Mouse (Mus musculus): ENCODE measurements around the gene Zfp811. TPM values are rescaled to one million over a fixed set of nuclear protein-coding genes. Genes with fewer than 3 reads are reported as not detected.

The Zfp811 gene
- polyA plus RNA-seq, 2 experiments = 2.8 to 3.7 TPM

DNA sequence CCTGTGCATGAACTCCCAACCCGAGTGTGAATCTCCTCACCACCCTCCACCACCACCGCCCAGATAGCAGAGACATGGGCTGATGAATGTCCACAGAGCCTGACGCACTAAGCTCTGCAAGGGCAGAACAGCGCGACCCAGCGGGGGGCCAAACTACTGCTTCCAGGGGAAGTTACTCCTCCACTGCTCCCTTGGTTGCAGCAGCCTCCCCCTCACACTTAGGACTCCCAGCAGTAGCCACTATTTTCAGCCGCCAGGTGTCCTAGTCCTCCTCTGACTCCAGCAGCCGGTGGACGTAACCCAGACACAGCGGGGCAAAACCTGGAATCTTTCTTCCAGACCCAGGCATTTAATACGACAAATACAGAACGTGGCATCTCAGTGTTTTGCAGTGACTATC lies 56.1 kb downstream of the Zfp811 start:
- no peaks in the 10 kb centered on the region for H3K9me3 ChIP-seq (ENCODE audit: control insufficient read depth, low read length)
- H3K36me3 ChIP-seq (ENCODE audit: control insufficient read depth, insufficient read depth, low read length) = no peaks in the 10 kb centered on the region
- no peak for DNase-seq (ENCODE audit: low spot score)

DNA sequence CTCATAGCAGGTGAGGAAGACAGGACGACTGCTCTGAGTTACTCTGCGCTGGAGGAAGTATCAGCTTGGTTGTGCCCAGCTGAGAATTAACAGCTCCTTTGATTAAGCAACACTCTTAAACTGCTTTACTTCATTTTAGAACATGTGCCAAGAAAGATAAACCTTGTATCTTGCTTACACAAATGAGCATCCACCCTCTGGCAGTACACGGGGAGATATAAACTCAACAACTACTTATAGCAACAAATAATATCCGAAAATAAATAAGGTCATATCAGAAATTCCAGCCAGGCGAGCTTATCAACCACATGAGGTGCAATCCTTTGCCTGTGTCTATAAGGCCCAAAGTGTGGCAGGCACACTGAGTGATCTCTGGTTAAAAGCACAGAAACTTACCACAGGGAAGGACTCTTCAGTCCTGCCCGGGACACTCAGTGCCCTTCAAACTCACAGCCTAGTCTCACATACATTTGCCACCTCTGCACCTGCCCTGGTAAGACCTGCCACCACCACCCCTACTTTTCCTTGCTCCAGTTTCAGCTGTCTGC lies 56.8 kb downstream of the Zfp811 start:
- Histone ChIP-seq H3K36me3 (ENCODE audit: control insufficient read depth, insufficient read depth, low read length) (no peaks in the 10 kb centered on the region), H3K9me3 (ENCODE audit: control insufficient read depth, low read length) (no peaks in the 10 kb centered on the region), H3K9ac (ENCODE audit: low read depth, low read length, severe bottlenecking) (no peak overlapping the region), H3K4me3 (replicated peaks; ENCODE audit: low read length) (no peak overlapping the region), H3K27me3 (ENCODE audit: control insufficient read depth, insufficient read depth, low read length) (no peaks in the 10 kb centered on the region), H3K4me1 (ENCODE audit: control insufficient read depth, insufficient read depth, low read length) (no peaks in the 10 kb centered on the region), H3K4me2 (replicated peaks; ENCODE audit: low read depth, low read length, severe bottlenecking) (no peak overlapping the region), H3K27ac (replicated peaks; ENCODE audit: low read depth, low read length) (no peak overlapping the region)
- ATAC-seq (ENCODE audit: low FRiP score, low read depth) (no peak), DNase-seq (ENCODE audit: low spot score) (no peak)
- WGBS = 77% methylated on average over 6 of the region's 6 CpGs
- no peak for TF ChIP-seq POLR2A (IDR thresholded peaks at IDR 0.05; ENCODE audit: borderline replicate concordance, extremely low read depth, insufficient read depth, insufficient read length)

More for the DNA sequence above, 56.1 kb downstream of the Zfp811 start:
- no peaks in the 10 kb centered on the region for H3K4me1 ChIP-seq (ENCODE audit: control insufficient read depth, insufficient read depth, low read length)
- no peaks in the 10 kb centered on the region for H3K27me3 ChIP-seq (ENCODE audit: control insufficient read depth, insufficient read depth, low read length)
- H3K4me2 ChIP-seq (replicated peaks; ENCODE audit: low read depth, low read length, severe bottlenecking) = no peak overlapping the region
- no peak for ATAC-seq (ENCODE audit: low FRiP score, low read depth)
- WGBS = 11% methylated on average over 12 of the region's 12 CpGs
- no peak overlapping the region for H3K9ac ChIP-seq (ENCODE audit: low read depth, low read length, severe bottlenecking)
- no peak for TF ChIP-seq POLR2A (IDR thresholded peaks at IDR 0.05; ENCODE audit: borderline replicate concordance, extremely low read depth, insufficient read depth, insufficient read length)
- no peak overlapping the region for H3K27ac ChIP-seq (replicated peaks; ENCODE audit: low read depth, low read length)
- H3K4me3 ChIP-seq (replicated peaks; ENCODE audit: low read length) = no peak overlapping the region

DNA sequence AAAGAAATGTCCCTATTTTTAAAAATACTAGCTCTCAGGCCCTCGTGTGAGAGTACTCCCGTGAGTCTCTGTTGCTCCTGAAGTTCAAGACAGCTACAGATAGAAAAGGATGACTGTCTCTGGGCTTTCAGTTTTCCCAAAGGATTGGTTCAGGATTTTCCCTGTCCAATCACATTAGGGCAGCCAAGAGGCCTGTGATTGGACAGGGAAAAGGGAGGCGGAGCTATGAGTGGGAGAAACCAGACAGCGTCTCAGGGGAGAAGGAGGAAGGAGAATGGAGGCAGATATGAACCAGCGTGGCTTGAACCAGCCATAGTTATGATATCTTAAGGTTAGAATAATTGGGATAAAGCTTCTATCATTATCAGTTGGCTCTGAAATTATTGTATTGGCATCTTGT lies 59.1 kb downstream of the Zfp811 start:
- no peaks in the 10 kb centered on the region for H3K36me3 ChIP-seq (ENCODE audit: control insufficient read depth, insufficient read depth, low read length)

More for the DNA sequence above, 59.1 kb downstream of the Zfp811 start:
- H3K9ac ChIP-seq (ENCODE audit: low read depth, low read length, severe bottlenecking) = no peak overlapping the region
- ATAC-seq (ENCODE audit: low FRiP score, low read depth) (no peak), DNase-seq (ENCODE audit: low spot score) (no peak)
- TF ChIP-seq POLR2A (IDR thresholded peaks at IDR 0.05; ENCODE audit: borderline replicate concordance, extremely low read depth, insufficient read depth, insufficient read length) = no peak
- no peak overlapping the region for H3K4me2 ChIP-seq (replicated peaks; ENCODE audit: low read depth, low read length, severe bottlenecking)
- H3K27ac ChIP-seq (replicated peaks; ENCODE audit: low read depth, low read length) = no peak overlapping the region
- H3K27me3 ChIP-seq (ENCODE audit: control insufficient read depth, insufficient read depth, low read length) = no peaks in the 10 kb centered on the region
- no peak overlapping the region for H3K4me3 ChIP-seq (replicated peaks; ENCODE audit: low read length)
- no peaks in the 10 kb centered on the region for H3K4me1 ChIP-seq (ENCODE audit: control insufficient read depth, insufficient read depth, low read length)
- WGBS = 40% methylated on average over 5 of the region's 5 CpGs
- no peaks in the 10 kb centered on the region for H3K9me3 ChIP-seq (ENCODE audit: control insufficient read depth, low read length)

Other genes with a start within 250 kb of the Zfp811 start
- gene Cyp4f37, start 188.6 kb downstream of the Zfp811 start, polyA plus RNA-seq (2012; rRNA removed) = not detected in 2 replicates
- not detected in 2 replicates for gene Cyp4f37, start 188.6 kb downstream of the Zfp811 start, polyA plus RNA-seq (2014; fragmentation: Nextera tagmentation; extraction: Ambion mirVana)
- not detected in 2 replicates for gene Cyp4f40, start 151.0 kb downstream of the Zfp811 start, polyA plus RNA-seq (2012; rRNA removed)
- not detected in 2 replicates for gene Cyp4f40, start 151.0 kb downstream of the Zfp811 start, polyA plus RNA-seq (2014; fragmentation: Nextera tagmentation; extraction: Ambion mirVana)
- gene Cyp4f15, start 124.3 kb downstream of the Zfp811 start, polyA plus RNA-seq (2012; rRNA removed) = 0.10 and 0.29 TPM in 2 replicates
- gene Cyp4f15, start 124.3 kb downstream of the Zfp811 start, polyA plus RNA-seq (2014; fragmentation: Nextera tagmentation; extraction: Ambion mirVana) = 0.40 TPM in 1 of 2 replicates, not detected in the other
- 24.9 and 33.2 TPM in 2 replicates for gene Zfp871, start 21.6 kb downstream of the Zfp811 start, polyA plus RNA-seq (2012; rRNA removed)
- gene Zfp871, start 21.6 kb downstream of the Zfp811 start, polyA plus RNA-seq (2014; fragmentation: Nextera tagmentation; extraction: Ambion mirVana) = 46.7 and 50.4 TPM in 2 replicates
- gene Zfp799, start 20.3 kb upstream of the Zfp811 start, polyA plus RNA-seq (2012; rRNA removed) = 13.3 and 13.4 TPM in 2 replicates
- gene Zfp799, start 20.3 kb upstream of the Zfp811 start, polyA plus RNA-seq (2014; fragmentation: Nextera tagmentation; extraction: Ambion mirVana) = 15.1 and 20.2 TPM in 2 replicates
- gene Zfp870, start 81.7 kb upstream of the Zfp811 start, polyA plus RNA-seq (2012; rRNA removed) = 4.2 and 5.1 TPM in 2 replicates
- gene Zfp870, start 81.7 kb upstream of the Zfp811 start, polyA plus RNA-seq (2014; fragmentation: Nextera tagmentation; extraction: Ambion mirVana) = 8.8 and 9.8 TPM in 2 replicates
- 0.09 TPM in 1 of 2 replicates, not detected in the other for gene Cyp4f14, start 107.4 kb upstream of the Zfp811 start, polyA plus RNA-seq (2012; rRNA removed)
- gene Cyp4f14, start 107.4 kb upstream of the Zfp811 start, polyA plus RNA-seq (2014; fragmentation: Nextera tagmentation; extraction: Ambion mirVana) = not detected in 2 replicates
- 22.1 and 23.6 TPM in 2 replicates for gene Cyp4f13, start 137.5 kb upstream of the Zfp811 start, polyA plus RNA-seq (2012; rRNA removed)
- gene Cyp4f13, start 137.5 kb upstream of the Zfp811 start, polyA plus RNA-seq (2014; fragmentation: Nextera tagmentation; extraction: Ambion mirVana) = 11.7 and 12.8 TPM in 2 replicates
- gene Zfp472, start 155.9 kb upstream of the Zfp811 start, polyA plus RNA-seq (2012; rRNA removed) = 4.0 and 5.2 TPM in 2 replicates
- gene Zfp472, start 155.9 kb upstream of the Zfp811 start, polyA plus RNA-seq (2014; fragmentation: Nextera tagmentation; extraction: Ambion mirVana) = 11.1 and 11.6 TPM in 2 replicates
- 9.3 and 10.3 TPM in 2 replicates for gene Zfp952, start 183.2 kb upstream of the Zfp811 start, polyA plus RNA-seq (2012; rRNA removed)
- 10.7 and 13.3 TPM in 2 replicates for gene Zfp952, start 183.2 kb upstream of the Zfp811 start, polyA plus RNA-seq (2014; fragmentation: Nextera tagmentation; extraction: Ambion mirVana)
- gene Zfp763, start 223.5 kb upstream of the Zfp811 start, polyA plus RNA-seq (2012; rRNA removed) = 5.5 and 7.6 TPM in 2 replicates
- gene Zfp763, start 223.5 kb upstream of the Zfp811 start, polyA plus RNA-seq (2014; fragmentation: Nextera tagmentation; extraction: Ambion mirVana) = 13.0 and 15.1 TPM in 2 replicates

Measured in limb, embryonic 14.5 days (tissue).